Mouse (Mus musculus) ES-E14 (cell line): ENCODE measurements at regions not wholly inside any gene's neighbourhood (a gene's known extent, or its start where the extent isn't known, plus 50 kb on each side); places are given as distances from the start of the nearest gene placed in this dataset.

Source experiments
- CHD2 ChIP-seq: IDR thresholded peaks from 2 replicates; pipeline ENCODE4 v1.6.1; 2014; ENCODE audit warnings: mild to moderate bottlenecking, low read depth, low read length, inconsistent platforms
- HCFC1 ChIP-seq: IDR thresholded peaks from 2 replicates; pipeline ENCODE4 v1.6.1; 2012; ENCODE audit warnings: low read length, inconsistent platforms, borderline replicate concordance; ENCODE audit not compliant: insufficient read depth
- MAFK ChIP-seq: IDR thresholded peaks from 2 replicates; pipeline ENCODE4 v1.6.1; 2014; ENCODE audit warnings: mild to moderate bottlenecking, low read depth, low read length, inconsistent platforms; ENCODE audit not compliant: insufficient read depth
- ZC3H11A ChIP-seq: IDR thresholded peaks from 2 replicates; pipeline ENCODE4 v1.6.1; 2012; ENCODE audit warnings: low read depth, mild to moderate bottlenecking, inconsistent platforms, low read length, borderline replicate concordance
- ZNF384 ChIP-seq: IDR thresholded peaks from 2 replicates; pipeline ENCODE4 v1.6.1; 2012; ENCODE audit warnings: low read depth, low read length, inconsistent platforms

- TF ChIP-seq MAFK (no peak), CHD2 (no peak), HCFC1 (no peak), ZNF384 (no peak), ZC3H11A (no peak)
Observed at GRCm38 (mm10) chrX:11763351-11764082, 396.6 kb downstream of the Bcor start.
